Mouse (Mus musculus) regulatory T cell (primary cell): ENCODE measurements around the gene Hapln4.

Experiments used
- in situ Hi-C: fragments of 300-600 bp; cut with MboI, MseI; formaldehyde crosslinking; loops from one replicate; pipeline ENCODE4 v1.15.1; 2025; ENCODE audit warnings: high pct_unique_total_duplicates

Gene Hapln4

GRCm38 (mm10) chr8:70099276-70099675 is 16.0 kb downstream of the Hapln4 start:
- in situ Hi-C loops = no loop called here

DNA sequence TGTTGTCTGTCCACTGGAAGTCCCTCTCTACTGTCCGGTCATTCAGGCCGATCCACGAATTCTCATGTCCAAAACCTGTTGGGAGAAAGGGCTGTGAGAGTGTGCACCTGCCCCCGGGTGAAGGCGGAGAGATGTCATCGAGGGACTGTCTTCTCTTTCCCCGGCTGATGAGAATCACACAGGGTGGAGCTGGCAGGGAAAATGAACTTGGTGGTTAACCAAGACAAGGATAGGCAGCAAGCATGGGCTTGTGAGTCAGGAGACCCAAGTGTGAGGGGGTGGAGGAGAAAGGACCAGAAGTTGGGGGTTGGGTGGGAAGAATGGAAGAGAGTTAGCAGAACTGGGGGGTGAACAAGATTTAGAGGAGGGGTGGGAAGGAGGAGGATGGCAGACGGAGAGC is 17.0 kb downstream of the Hapln4 start:
- in situ Hi-C loops = no loop called here

- in situ Hi-C loops = no loop called here
Observed at GRCm38 (mm10) chr8:70104506-70104905, 21.2 kb downstream of the Hapln4 start.

DNA sequence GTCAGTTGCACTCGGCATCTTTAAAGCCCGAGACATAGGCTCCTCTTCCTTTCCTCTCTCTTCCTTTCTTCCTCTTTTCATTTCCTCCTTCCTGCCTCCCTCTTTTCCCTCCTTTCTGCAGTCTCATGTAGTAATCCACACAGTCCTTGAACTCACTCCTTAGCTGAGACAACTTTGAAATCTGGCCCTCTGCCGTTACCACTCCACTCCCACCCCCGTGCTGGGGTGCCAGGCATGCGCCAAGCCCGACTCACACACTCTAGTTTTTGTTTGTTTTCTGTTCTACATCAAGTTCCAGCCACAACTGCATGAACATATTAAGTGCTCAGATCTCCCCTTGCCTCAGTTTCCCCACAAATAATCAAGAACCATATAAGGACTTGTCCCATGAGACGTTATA is 21.7 kb downstream of the Hapln4 start:
- in situ Hi-C loops = no loop called here

GRCm38 (mm10) chr8:70110451-70110850 is 27.2 kb downstream of the Hapln4 start:
- in situ Hi-C loops = no loop called here

DNA sequence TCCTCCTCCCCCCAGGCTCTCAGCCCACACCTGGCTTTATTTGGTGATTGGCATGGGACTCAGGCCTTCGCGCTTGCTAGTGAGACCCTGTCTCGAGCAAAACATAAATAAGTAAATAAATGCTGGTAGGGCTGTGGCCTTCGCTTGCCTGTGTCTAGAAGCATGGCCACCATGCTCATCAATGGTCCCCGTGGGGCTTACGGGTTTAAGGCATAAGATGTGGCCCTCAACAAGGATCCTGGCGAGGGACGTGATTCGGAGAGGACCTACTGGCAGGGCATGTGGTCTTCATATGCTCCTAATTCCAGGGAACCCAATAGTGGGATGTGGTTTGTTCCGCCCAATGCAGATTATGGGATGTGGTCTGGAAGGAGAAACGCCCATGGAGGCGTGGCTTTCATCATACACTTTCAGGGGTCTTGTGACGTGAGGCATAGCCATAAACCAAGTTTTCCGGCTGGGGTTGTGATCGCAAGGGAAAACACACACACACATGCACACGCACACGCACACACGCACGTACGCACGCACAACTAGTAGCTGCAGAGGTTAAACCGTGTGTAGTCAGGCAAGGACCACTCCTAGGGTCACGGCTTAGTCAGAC is 28.0 kb downstream of the Hapln4 start:
- in situ Hi-C loops = no loop called here

DNA sequence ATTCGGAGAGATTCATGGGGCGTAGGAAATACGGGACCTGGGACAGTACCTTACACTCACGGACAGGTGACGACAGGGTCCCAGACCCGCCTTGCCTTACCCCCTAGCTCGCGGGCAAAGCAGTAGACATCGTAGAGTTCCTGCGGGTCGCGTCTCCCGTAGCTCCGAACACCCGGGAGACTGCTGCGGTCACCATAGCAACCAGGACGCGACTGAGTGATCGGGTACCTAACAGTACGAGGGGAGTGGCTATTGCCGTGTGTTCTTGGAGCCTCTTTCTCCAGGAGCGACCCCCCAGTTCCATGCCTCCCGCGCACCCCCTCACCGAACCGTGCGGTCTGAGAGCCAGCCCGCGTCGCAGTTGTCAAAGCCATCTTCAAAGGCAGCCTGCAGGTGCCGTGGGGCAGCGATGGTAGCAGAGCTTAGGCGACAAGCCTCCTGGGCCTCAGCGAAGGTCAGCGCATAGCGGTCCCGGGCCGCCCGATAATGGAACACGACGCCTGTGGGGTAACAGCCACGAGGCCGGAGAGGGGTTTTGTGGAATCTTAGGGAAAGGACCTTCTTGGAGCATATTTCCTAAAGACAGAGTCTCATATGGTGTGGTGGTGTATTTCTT is 29.3 kb downstream of the Hapln4 start:
- in situ Hi-C loops = no loop called here

- in situ Hi-C loops = no loop called here
Observed at GRCm38 (mm10) chr8:70114488-70114887, 31.2 kb downstream of the Hapln4 start.

- in situ Hi-C loops = no loop called here
Observed at GRCm38 (mm10) chr8:70114892-70115291, 31.6 kb downstream of the Hapln4 start.

GRCm38 (mm10) chr8:70117611-70118010 is 34.4 kb downstream of the Hapln4 start:
- in situ Hi-C loops = no loop called here

GRCm38 (mm10) chr8:70118726-70119700 is 35.8 kb downstream of the Hapln4 start:
- in situ Hi-C loops = no loop called here

DNA sequence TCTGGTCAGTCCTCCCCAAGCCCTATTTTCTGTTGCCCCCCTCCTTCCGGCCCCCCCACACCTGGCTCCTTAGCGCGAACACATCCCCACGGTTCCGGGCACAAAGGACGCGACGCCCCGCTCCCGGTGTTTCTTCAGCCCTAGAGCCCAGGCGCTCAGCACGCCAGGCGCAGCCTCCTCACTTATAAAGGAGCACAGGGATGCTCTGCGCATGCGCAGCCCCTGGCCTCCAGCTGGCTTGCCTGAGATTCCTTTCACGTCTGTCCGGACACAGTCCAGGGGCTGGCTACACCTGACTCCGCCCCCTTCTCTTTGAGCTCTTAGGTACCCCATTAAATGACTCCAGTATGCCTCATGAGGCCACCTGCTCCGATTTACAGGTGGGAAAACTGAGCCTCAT is 37.4 kb downstream of the Hapln4 start, which contains the start of gene Ncan:
TSS of gene Ncan (minus strand) at position 207 of the 400 bp plus-strand sequence.
- in situ Hi-C loops = no loop called here

- in situ Hi-C loops = no loop called here
Observed at GRCm38 (mm10) chr8:70122863-70123262, 39.6 kb downstream of the Hapln4 start.

DNA sequence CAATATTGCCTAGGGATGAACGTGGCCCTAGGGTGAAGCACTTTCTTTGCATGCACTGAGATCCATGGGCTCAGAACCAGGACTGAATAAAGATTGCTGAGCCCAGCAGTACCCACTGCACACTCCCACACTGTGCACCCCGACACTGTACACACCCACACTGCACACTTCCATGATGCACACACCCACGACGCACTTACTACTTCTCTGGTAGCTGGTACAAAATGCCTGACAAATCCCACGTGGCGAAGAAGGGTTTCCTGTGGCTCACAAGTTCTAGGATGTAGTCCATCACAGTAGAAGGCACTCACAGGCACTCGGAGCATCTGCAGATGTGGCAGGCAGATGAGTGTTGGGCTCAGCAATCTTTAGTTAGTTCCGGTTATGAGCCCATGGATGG is 41.7 kb downstream of the Hapln4 start:
- in situ Hi-C loops = no loop called here

DNA sequence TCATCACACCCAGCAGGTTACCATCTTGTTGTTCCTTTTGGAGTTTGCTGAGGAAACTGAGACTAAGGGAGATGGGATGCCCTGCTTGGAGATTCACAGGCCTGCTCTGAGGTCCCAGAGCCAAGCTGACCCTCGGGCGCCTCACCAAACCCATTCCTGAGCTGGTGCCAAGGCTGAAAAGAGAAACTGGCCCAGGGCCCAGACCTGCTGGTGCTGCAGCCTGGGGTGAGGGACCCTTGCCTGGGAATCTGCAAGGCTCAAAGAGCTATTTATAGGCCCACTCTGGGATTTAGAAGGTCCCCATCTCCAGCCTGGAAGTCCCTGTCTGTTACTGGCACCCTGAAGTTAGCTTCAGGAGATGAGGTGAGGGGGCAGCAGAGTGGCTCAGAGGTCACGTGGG is 45.2 kb downstream of the Hapln4 start:
- in situ Hi-C loops = no loop called here

DNA sequence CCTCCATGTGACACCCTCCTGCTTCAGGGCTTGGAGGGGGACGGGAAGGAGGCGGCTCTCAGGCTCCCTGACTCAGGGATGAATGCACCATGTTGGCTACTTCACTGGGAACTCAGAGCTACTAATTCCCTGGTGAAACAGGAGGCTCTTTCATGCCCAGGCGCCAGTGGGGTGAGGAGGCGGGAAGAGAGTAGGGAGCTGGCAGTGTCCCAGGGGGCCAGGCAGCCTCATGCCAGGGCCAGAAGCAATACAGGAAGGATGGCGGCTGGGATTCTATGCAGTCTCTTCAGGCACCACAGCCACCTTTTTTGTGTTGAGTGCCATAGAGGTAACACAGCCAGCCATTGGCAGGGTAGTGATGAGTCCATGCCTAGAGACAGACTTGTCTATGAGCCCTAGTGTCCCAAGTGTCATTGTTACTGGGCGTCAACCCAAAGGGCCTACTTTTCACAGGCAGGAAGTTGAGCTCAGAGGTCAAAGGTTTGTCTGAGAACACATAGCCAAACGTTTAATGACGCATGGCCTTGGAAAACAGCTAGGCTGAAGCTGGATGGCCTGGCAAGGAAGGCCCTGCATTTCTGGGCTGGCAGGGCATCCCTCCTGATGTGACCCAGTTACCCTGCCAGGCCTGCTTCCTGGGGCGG is 46.2 kb downstream of the Hapln4 start:
- in situ Hi-C loops = no loop called here

DNA sequence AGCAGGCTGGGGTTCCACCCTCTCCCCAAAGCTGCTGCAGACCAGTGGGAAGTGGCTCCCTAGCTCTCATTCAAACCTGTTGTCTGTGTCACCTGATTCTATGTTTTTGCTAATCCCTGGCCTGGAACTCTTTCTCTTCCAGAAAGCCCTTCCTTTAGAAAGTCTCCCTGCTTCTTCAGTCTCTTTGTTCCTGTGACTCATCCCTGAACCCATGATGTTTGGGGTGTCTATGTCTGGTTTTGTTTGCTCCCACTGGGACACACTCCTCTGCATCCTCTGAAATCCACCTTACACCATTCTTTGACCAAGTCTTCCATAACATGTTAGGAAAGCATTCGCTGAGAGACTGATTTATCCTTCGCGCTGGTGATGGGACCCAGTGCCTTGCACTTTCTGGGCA is 46.8 kb downstream of the Hapln4 start:
- in situ Hi-C loops = no loop called here

DNA sequence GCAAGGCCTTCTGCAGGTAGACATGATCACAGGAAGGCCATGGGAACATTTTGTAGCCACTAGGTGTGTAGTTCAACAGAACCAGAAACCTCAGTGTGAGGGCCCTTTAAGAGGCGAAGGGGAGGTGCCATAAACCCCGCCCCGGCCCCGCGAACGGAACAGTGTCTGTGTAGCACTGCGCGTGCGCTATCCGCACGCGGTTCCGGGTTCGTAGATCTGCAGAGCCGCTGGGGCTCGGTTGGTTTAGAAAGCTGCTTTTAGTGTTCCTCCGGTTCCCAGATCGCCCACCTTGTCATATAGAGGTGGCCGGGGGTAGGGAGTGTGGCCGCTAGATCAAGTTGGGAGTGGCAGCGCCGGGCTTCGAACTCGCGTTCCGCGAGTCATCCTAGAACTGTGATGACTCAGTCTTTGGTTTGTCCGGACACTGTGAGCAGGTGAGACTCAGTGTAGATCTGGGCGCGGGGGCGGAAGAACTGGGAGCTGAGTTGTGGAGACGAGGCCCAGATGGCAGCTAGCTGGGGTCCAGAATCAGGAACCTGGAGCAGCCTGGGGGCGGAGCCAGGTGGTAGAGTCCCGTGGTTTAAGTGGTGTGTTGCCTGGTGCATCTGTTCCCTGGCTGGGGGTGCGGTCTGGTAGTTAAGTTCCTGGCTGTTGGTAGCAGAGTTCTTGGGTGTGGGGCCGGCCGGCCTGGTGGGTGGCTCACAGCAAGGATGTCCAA is 48.1 kb downstream of the Hapln4 start, which contains the start of gene Nr2c2ap:
TSS of gene Nr2c2ap (plus strand) at position 168 of the 718 bp plus-strand sequence.
- in situ Hi-C loops = no loop called here

DNA sequence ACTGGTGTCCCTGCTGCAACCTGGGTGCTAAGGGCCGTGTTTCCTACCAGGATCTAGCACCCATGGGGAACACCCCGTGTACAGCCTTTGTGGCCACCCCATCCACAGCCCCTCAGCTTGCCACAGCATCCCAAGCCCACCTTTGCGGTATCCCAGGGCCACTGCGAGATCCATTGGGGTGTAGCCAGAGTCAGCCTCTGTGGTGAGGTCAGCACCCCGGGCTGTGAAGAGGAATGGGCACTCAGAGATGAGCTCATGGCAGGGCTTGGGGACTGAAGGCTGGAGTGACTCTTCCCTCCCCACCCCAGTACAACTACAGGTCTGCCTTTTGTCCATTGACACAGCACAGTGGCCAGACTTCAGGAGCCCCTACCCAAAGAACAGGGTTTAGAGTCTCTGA is 50.8 kb downstream of the Hapln4 start:
- in situ Hi-C loops = no loop called here

- in situ Hi-C loops = no loop called here
Observed at GRCm38 (mm10) chr8:70134931-70135330, 51.7 kb downstream of the Hapln4 start.

- in situ Hi-C loops = no loop called here
Observed at GRCm38 (mm10) chr8:70136591-70136990, 53.3 kb downstream of the Hapln4 start.
